Comparison of ENCODE assay signal across 8 mouse cellular contexts in genomic region chr14:52106741-52107140, GRCm38 (mm10). TPM values are rescaled to one million over a fixed set of nuclear protein-coding genes. Genes with fewer than 3 reads are reported as not detected.
DNase-seq lines count a peak whose midpoint lies in the region; ATAC-seq and TF ChIP-seq lines count a peak whose summit lies in the region.

No protein-coding gene starts in this region.

- H3K4me3 ChIP-seq in limb, embryonic 12.5 days (replicated peaks): no peak overlapping the region
- no peak overlapping the region for H3K4me3 ChIP-seq in midbrain, embryonic 15.5 days

- no peak overlapping the region for H3K9ac ChIP-seq in limb, embryonic 12.5 days (replicated peaks)
- H3K9ac ChIP-seq in midbrain, embryonic 15.5 days: no peak overlapping the region

- no peaks in the 10 kb centered on the region for H3K27me3 ChIP-seq in limb, embryonic 12.5 days
- no peaks in the 10 kb centered on the region for H3K27me3 ChIP-seq in midbrain, embryonic 15.5 days (replicated peaks)

- no peaks in the 10 kb centered on the region for H3K9me3 ChIP-seq in limb, embryonic 12.5 days
- no peaks in the 10 kb centered on the region for H3K9me3 ChIP-seq in midbrain, embryonic 15.5 days

- peak; percentile 67 for DNase-seq in cerebellum, adult 11 months
- no peak for DNase-seq in cerebellum, postnatal 4 days (ENCODE audit: low spot score in 2 of 2)
- DNase-seq in brain, embryonic 14.5 days (ENCODE audit: low read depth): peak; percentile 88
- DNase-seq in kidney, adult 18-20 months: peak; percentile 46
- DNase-seq in thymus, postnatal 4 days: peak; percentile 50

- no peak for TF ChIP-seq CTCF in brain, embryonic 14.5 days (IDR thresholded peaks at IDR 0.05; ENCODE audit: borderline replicate concordance, extremely low read depth, insufficient read depth, insufficient read length)

- 0 out of 2 replicates have a peak, but pooled peaks cover 10% of the 10 kb centered on the region for H3K4me1 ChIP-seq in limb, embryonic 12.5 days (replicated peaks)
- H3K4me1 ChIP-seq in midbrain, embryonic 15.5 days: peaks cover 15% of the 10 kb centered on the region

- no peak for TF ChIP-seq POLR2A in brain, embryonic 14.5 days (IDR thresholded peaks at IDR 0.05; ENCODE audit: borderline replicate concordance, extremely low read depth, insufficient read depth, insufficient read length, poor library complexity, severe bottlenecking)

- ATAC-seq in granulocyte monocyte progenitor cell, adult 5-6 weeks (replicated peaks; ENCODE audit: poor library complexity, severe bottlenecking): peak; percentile 8; the same call in 1 of the 2 replicates
- ATAC-seq in limb, embryonic 12.5 days (ENCODE audit: insufficient number of reproducible peaks, insufficient read depth, low FRiP score, low TSS enrichment, low read depth): no peak
- ATAC-seq in midbrain, embryonic 15.5 days (replicated peaks): no peak

- peak overlapping the region; percentile 26 for H3K4me2 ChIP-seq in limb, embryonic 12.5 days
- H3K4me2 ChIP-seq in midbrain, embryonic 15.5 days: no peak overlapping the region

- peaks cover 7% of the 10 kb centered on the region for H3K36me3 ChIP-seq in limb, embryonic 12.5 days
- no peaks in the 10 kb centered on the region for H3K36me3 ChIP-seq in midbrain, embryonic 15.5 days (replicated peaks)

- 25% methylated on average over 10 of the region's 10 CpGs for WGBS in limb, embryonic 12.5 days
- WGBS in midbrain, embryonic 15.5 days: 24% methylated on average over 10 of the region's 10 CpGs

- H3K27ac ChIP-seq in limb, embryonic 12.5 days: peak overlapping the region; percentile 74
- peak overlapping the region; percentile 17 for H3K27ac ChIP-seq in midbrain, embryonic 15.5 days

RNA-seq across cellular contexts. Expression of gene Hnrnpc, which starts 2.9 kb away (rescaled TPM):
- 405 and 455 TPM in 2 replicates for polyA plus RNA-seq in brain, embryonic 14.5 days (2012; rRNA removed)
- 362 and 404 TPM in 2 replicates for total RNA-seq in granulocyte monocyte progenitor cell, adult 5-6 weeks (2014; fragmentation: Nextera tagmentation)
- 637 and 667 TPM in 2 replicates for total RNA-seq in granulocyte monocyte progenitor cell, adult 5-6 weeks (2017)
- polyA plus RNA-seq in limb, embryonic 12.5 days (2016; fragmentation: Nextera tagmentation; extraction: Ambion mirVana): 852 and 869 TPM in 2 replicates
- 480 and 482 TPM in 2 replicates for polyA plus RNA-seq in midbrain, embryonic 15.5 days (2015; fragmentation: Nextera tagmentation; extraction: Ambion mirVana)

RNA-seq across cellular contexts. Expression of gene Rpgrip1, which starts 3.8 kb away (rescaled TPM):
- 2.0 and 2.3 TPM in 2 replicates for polyA plus RNA-seq in brain, embryonic 14.5 days (2012; rRNA removed)
- total RNA-seq in granulocyte monocyte progenitor cell, adult 5-6 weeks (2014; fragmentation: Nextera tagmentation): 7.4 and 10.8 TPM in 2 replicates
- total RNA-seq in granulocyte monocyte progenitor cell, adult 5-6 weeks (2017): 4.5 and 4.8 TPM in 2 replicates
- polyA plus RNA-seq in limb, embryonic 12.5 days (2016; fragmentation: Nextera tagmentation; extraction: Ambion mirVana): 72.7 and 84.1 TPM in 2 replicates
- polyA plus RNA-seq in midbrain, embryonic 15.5 days (2015; fragmentation: Nextera tagmentation; extraction: Ambion mirVana): 51.3 and 53.3 TPM in 2 replicates

Comparison
In these comparisons a context has a peak if more than half of its experiments do, and no peak if none do; other contexts are left out.
1. DNase-seq: peak in cerebellum, adult 11 months (single experiment), brain, embryonic 14.5 days (single experiment), kidney, adult 18-20 months (single experiment) and thymus, postnatal 4 days (single experiment); none in cerebellum, postnatal 4 days (0 of 2).
2. RNA of gene Rpgrip1, which starts 3.8 kb away (polyA plus RNA-seq): 72.7 to 84.1 TPM in limb, embryonic 12.5 days and 51.3 to 53.3 TPM in midbrain, embryonic 15.5 days; 2.0 to 2.3 TPM in brain, embryonic 14.5 days; every median in the first group is over 10 times any median in the second.